Mouse (Mus musculus) left cerebral cortex, postnatal 36 days (tissue): ENCODE results near the gene Elfn1. TPM values are rescaled to one million over a fixed set of nuclear protein-coding genes. Genes with fewer than 3 reads are reported as not detected.

Experiments
- DNase-seq, 2 experiments: peaks; one replicate each; pipeline ENCODE4 v3.0.0; 2021 to 2022; ENCODE audit warnings: low spot score in 2 of 2, mixed read lengths in 1 of 2
- intact Hi-C: fragments of 180-260 bp; cut with DNase I; formaldehyde crosslinking; loops from one replicate; pipeline ENCODE4 v1.15.1; 2025
- total RNA-seq, 2 experiments: library from RNA; stranded (reverse); gene quantifications; 2 replicates each; pipeline ENCODE4 v1.2.3; 2021

Elfn1 gene
- total RNA-seq, 2 experiments from 2014 or later, result 32.8 to 34.6 TPM

- intact Hi-C loops, result no loop called here
- no peak for DNase-seq
Measured at GRCm38 (mm10) chr5:140012286-140012967, 104.7 kb downstream of the Elfn1 start.

- DNase-seq, result no peak
- intact Hi-C loops, result no loop called here
Measured at GRCm38 (mm10) chr5:140013652-140014051, 105.9 kb downstream of the Elfn1 start.

GRCm38 (mm10) chr5:140016896-140017295 lies 109.2 kb downstream of the Elfn1 start:
- DNase-seq, result no peak
- intact Hi-C loops, result no loop called here

GRCm38 (mm10) chr5:140018780-140019179 lies 111.0 kb downstream of the Elfn1 start:
- DNase-seq, result no peak
- intact Hi-C loops, result no loop called here

- DNase-seq, result no peak
- intact Hi-C loops, result no loop called here
Measured at GRCm38 (mm10) chr5:140019616-140020015, 111.9 kb downstream of the Elfn1 start.

GRCm38 (mm10) chr5:140021755-140022154 lies 114.0 kb downstream of the Elfn1 start:
- intact Hi-C loops, result no loop called here
- DNase-seq, result peak; percentile 18 to 43

GRCm38 (mm10) chr5:140022861-140023260 lies 115.1 kb downstream of the Elfn1 start:
- intact Hi-C loops, result no loop called here
- no peak for DNase-seq

- peak in 1 of 2 experiments; percentile 21 for DNase-seq
- intact Hi-C loops, result no loop called here
Measured at GRCm38 (mm10) chr5:140023941-140024500, 116.3 kb downstream of the Elfn1 start.

Other genes with a start within 250 kb of the Elfn1 start
- 1 to 10 TPM; 1.7 to 3.4 TPM for gene Micall2, start 171.6 kb upstream of the Elfn1 start, total RNA-seq
- 10 to 100 TPM; 95.5 to 96.2 TPM for gene Ints1, start 132.3 kb upstream of the Elfn1 start, total RNA-seq
- 1 to 10 TPM; 8.2 to 8.8 TPM for gene Mafk, start 116.4 kb upstream of the Elfn1 start, total RNA-seq
- gene Tmem184a, start 88.0 kb upstream of the Elfn1 start, total RNA-seq, result under 1 TPM in 1 of 2 experiments, not detected in 1; 0.89 TPM
- not detected for gene Gm26938, start 81.5 kb upstream of the Elfn1 start, total RNA-seq
- gene Psmg3, start 81.1 kb upstream of the Elfn1 start, total RNA-seq, result 10 to 100 TPM; 19.3 to 19.9 TPM